Mouse (Mus musculus) heart, embryonic 14.5 days (tissue): ENCODE results near the gene Pum3. TPM values are rescaled to one million over a fixed set of nuclear protein-coding genes. Genes with fewer than 3 reads are reported as not detected.

Source experiments
- ATAC-seq: fragments of 200-750 bp; cut with Nextera tagmentation; 2 replicates; pipeline ENCODE4 v1.8.0; 2017; ENCODE audit warnings: low read depth, moderate TSS enrichment; ENCODE audit not compliant: insufficient number of reproducible peaks, insufficient read depth, low FRiP score
- H3K27ac ChIP-seq, 2 experiments: fragments of 200-500 bp in 1 of 2; fragments of 300-500 bp in 1 of 2; sonication (generic) in 1 of 2; replicated peaks in 1 of 2; 2 replicates each; pipeline ENCODE4 v1.5.1; 2012 to 2014; ENCODE audit warnings: low read depth in 2 of 2, low read length in 2 of 2, control low read depth in 1 of 2, mild to moderate bottlenecking in 1 of 2, mixed read lengths in 1 of 2; ENCODE audit not compliant: control insufficient read depth in 1 of 2, insufficient read depth in 1 of 2
- H3K27me3 ChIP-seq: fragments of 300-500 bp; sonication (generic); 2 replicates; pipeline ENCODE4 v1.6.1; 2014; ENCODE audit warnings: mild to moderate bottlenecking, low read length, control low read depth; ENCODE audit not compliant: control insufficient read depth, insufficient read depth
- H3K36me3 ChIP-seq: fragments of 300-500 bp; sonication (generic); 2 replicates; pipeline ENCODE4 v1.6.1; 2014; ENCODE audit warnings: mild to moderate bottlenecking, control low read depth, low read length, mixed read lengths; ENCODE audit not compliant: control insufficient read depth, insufficient read depth
- H3K4me1 ChIP-seq, 2 experiments: fragments of 200-500 bp in 1 of 2; fragments of 300-500 bp in 1 of 2; sonication (generic) in 1 of 2; 2 replicates each; pipeline ENCODE4 v1.6.1; 2012 to 2014; ENCODE audit warnings: low read length in 2 of 2, control low read depth in 1 of 2, mixed read lengths in 1 of 2; ENCODE audit not compliant: control insufficient read depth in 2 of 2, insufficient read depth in 2 of 2
- H3K4me2 ChIP-seq: fragments of 300-500 bp; sonication (generic); 2 replicates; pipeline ENCODE4 v1.6.1; 2014; ENCODE audit warnings: mild to moderate bottlenecking, low read length
- H3K4me3 ChIP-seq, 2 experiments: fragments of 200-500 bp in 1 of 2; fragments of 300-500 bp in 1 of 2; sonication (generic) in 1 of 2; 2 replicates each; pipeline ENCODE4 v1.5.1; 2012 to 2014; ENCODE audit warnings: low read length in 2 of 2, mild to moderate bottlenecking in 2 of 2, control low read depth in 1 of 2, low read depth in 1 of 2, moderate library complexity in 1 of 2; ENCODE audit not compliant: control insufficient read depth in 1 of 2, insufficient read depth in 1 of 2
- H3K9ac ChIP-seq: fragments of 300-500 bp; sonication (generic); 2 replicates; pipeline ENCODE4 v1.6.1; 2014; ENCODE audit warnings: mild to moderate bottlenecking, low read length
- H3K9me3 ChIP-seq: fragments of 300-500 bp; sonication (generic); 2 replicates; pipeline ENCODE4 v1.6.1; 2016; ENCODE audit warnings: low read length, control low read depth; ENCODE audit not compliant: control insufficient read depth
- WGBS: fragments of 180-500 bp; shearing (Covaris S2); extraction: QIAGEN DNeasy Blood & Tissue Kit; methylation state at CpG from one replicate; pipeline ENCODE4 v1.1.7; 2014; 5-methylcytosine and 5-hydroxymethylcytosine counted together
- polyA plus RNA-seq: library from polyadenylated mRNA; unstranded; fragments of >200 nt; fragmentation: Nextera tagmentation; extraction: Ambion mirVana; gene quantifications from 2 replicates; pipeline ENCODE4 v1.2.1, GENCODE M21; 2014

The Pum3 gene
- polyA plus RNA-seq, 1 experiment from 2014 or later = 42.7 TPM

- H3K36me3 ChIP-seq = no peaks in the 10 kb centered on the region
- peaks cover 6 to 7% of the 10 kb centered on the region in 2 experiments; a peak in 3 of 4 replicates for H3K4me1 ChIP-seq
- no peak overlapping the region for H3K9ac ChIP-seq
- no peak overlapping the region for H3K4me3 ChIP-seq
- peaks cover 3% of the 10 kb centered on the region; the same call in 1 of the 2 replicates for H3K9me3 ChIP-seq
- ATAC-seq = no peak
- no peak overlapping the region for H3K4me2 ChIP-seq
- no peak overlapping the region for H3K27ac ChIP-seq
- no peaks in the 10 kb centered on the region for H3K27me3 ChIP-seq
Measured at GRCm38 (mm10) chr19:27360381-27360780, 69.2 kb downstream of the Pum3 start.

GRCm38 (mm10) chr19:27351700-27352099, 77.9 kb downstream of the Pum3 start:
- 69% methylated on average over 6 of the region's 6 CpGs for WGBS
- ATAC-seq = no peak
- Histone ChIP-seq H3K27ac (no peak overlapping the region), H3K36me3 (no peaks in the 10 kb centered on the region), H3K4me2 (no peak overlapping the region), H3K27me3 (no peaks in the 10 kb centered on the region), H3K9me3 (no peaks in the 10 kb centered on the region), H3K4me1 (peaks cover 0 to 3% of the 10 kb centered on the region in 2 experiments; a peak in 1 of 4 replicates), H3K9ac (no peak overlapping the region), H3K4me3 (no peak overlapping the region)

GRCm38 (mm10) chr19:27346501-27346900, 83.1 kb downstream of the Pum3 start:
- H3K4me1 ChIP-seq = peaks cover 0 to 3% of the 10 kb centered on the region in 2 experiments; a peak in 1 of 4 replicates
- peaks cover 6% of the 10 kb centered on the region; the same call in 1 of the 2 replicates for H3K9me3 ChIP-seq
- H3K9ac ChIP-seq = no peak overlapping the region
- no peak overlapping the region for H3K27ac ChIP-seq
- no peak overlapping the region for H3K4me2 ChIP-seq
- no peaks in the 10 kb centered on the region for H3K36me3 ChIP-seq
- no peaks in the 10 kb centered on the region for H3K27me3 ChIP-seq
- no peak for ATAC-seq
- 94% methylated on average over 1 of the region's 1 CpGs for WGBS
- H3K4me3 ChIP-seq = no peak overlapping the region

Other genes with a start within 250 kb of the Pum3 start
- gene Vldlr, start 213.3 kb downstream of the Pum3 start, polyA plus RNA-seq = 31.5 and 32.5 TPM in 2 replicates
- 0.07 and 0.08 TPM in 2 replicates for gene Kcnv2, start 107.2 kb downstream of the Pum3 start, polyA plus RNA-seq